In genomic region chr4:153945741-153946140, GRCm38 (mm10) we compare ENCODE assay signal across 17 mouse cellular contexts.
"Had no signal": no experiment of that assay in that cellular context is flagged by ENCODE, and none has a peak within 500 bp of the region (broad histone marks: within the 10 kb centered on the region; RNA-seq: fewer than 3 reads in every experiment).

No protein-coding gene starts in this region.

- H3K9me3 ChIP-seq: midbrain, embryonic 12.5 days; midbrain, embryonic 15.5 days; neural tube, embryonic 13.5 days; neural tube, embryonic 15.5 days had no signal

- H3K36me3 ChIP-seq: midbrain, embryonic 12.5 days; midbrain, embryonic 15.5 days; neural tube, embryonic 13.5 days; neural tube, embryonic 15.5 days had no signal

- H3K27ac ChIP-seq: midbrain, embryonic 12.5 days; midbrain, embryonic 15.5 days; neural tube, embryonic 13.5 days; neural tube, embryonic 15.5 days had no signal

- H3K4me3 ChIP-seq: midbrain, embryonic 12.5 days; midbrain, embryonic 15.5 days; myocyte; neural tube, embryonic 13.5 days; neural tube, embryonic 15.5 days had no signal

- H3K9ac ChIP-seq: lung, embryonic 14.5 days; midbrain, embryonic 12.5 days; midbrain, embryonic 15.5 days; neural tube, embryonic 13.5 days; neural tube, embryonic 15.5 days had no signal

- H3K4me2 ChIP-seq: lung, embryonic 14.5 days; midbrain, embryonic 12.5 days; midbrain, embryonic 15.5 days; neural tube, embryonic 13.5 days; neural tube, embryonic 15.5 days had no signal

- ATAC-seq: midbrain, embryonic 15.5 days had no signal

- DNase-seq: lung, adult 18-20 months; lung, embryonic 14.5 days; lung, postnatal 10 days; lung, postnatal 4 days; retina, postnatal 1 day; right cerebral cortex, adult 18-20 months; right cerebral cortex, postnatal 25 days; right cerebral cortex, postnatal 4 days; spleen, adult 18-20 months; thymus, adult 18-20 months; thymus, postnatal 14 days; thymus, postnatal 36 days had no signal
